Mouse (Mus musculus) forebrain, embryonic 11.5 days (tissue): ENCODE measurements around the gene Bco1. TPM values are rescaled to one million over a fixed set of nuclear protein-coding genes. Genes with fewer than 3 reads are reported as not detected.
A peak's percentile ranks its signal among the peaks of the same experiment; 100 is the strongest.

Source experiments
- ATAC-seq: fragments of 200-750 bp; cut with Nextera tagmentation; replicated peaks from 2 replicates; pipeline ENCODE4 v1.8.0; 2017; ENCODE audit warnings: moderate TSS enrichment; ENCODE audit not compliant: low FRiP score
- DNase-seq: peaks from one replicate; pipeline ENCODE4 v3.0.0-alpha.2; 2017; ENCODE audit warnings: low spot score
- H3K27ac ChIP-seq: fragments of 300-500 bp; sonication (generic); 2 replicates; pipeline ENCODE4 v1.5.1; 2014; ENCODE audit warnings: low read depth, low read length
- H3K27me3 ChIP-seq: fragments of 300-500 bp; sonication (generic); 2 replicates; pipeline ENCODE4 v1.6.1; 2014; ENCODE audit warnings: mild to moderate bottlenecking, low read length, mixed read lengths; ENCODE audit not compliant: control insufficient read depth, insufficient read depth
- H3K36me3 ChIP-seq: fragments of 300-500 bp; sonication (generic); 2 replicates; pipeline ENCODE4 v1.6.1; 2014; ENCODE audit warnings: mild to moderate bottlenecking, low read length, moderate library complexity, mixed read lengths; ENCODE audit not compliant: control insufficient read depth, insufficient read depth
- H3K4me1 ChIP-seq: fragments of 300-500 bp; sonication (generic); replicated peaks from 2 replicates; pipeline ENCODE4 v1.6.1; 2014; ENCODE audit warnings: low read length, mixed read lengths; ENCODE audit not compliant: control insufficient read depth, insufficient read depth
- H3K4me2 ChIP-seq: fragments of 300-500 bp; sonication (generic); 2 replicates; pipeline ENCODE4 v1.6.1; 2014; ENCODE audit warnings: low read depth, mild to moderate bottlenecking, low read length, moderate library complexity, mixed read lengths; ENCODE audit not compliant: severe bottlenecking
- H3K4me3 ChIP-seq: fragments of 300-500 bp; sonication (generic); 2 replicates; pipeline ENCODE4 v1.5.1; 2014; ENCODE audit warnings: low read depth, low read length
- H3K9ac ChIP-seq: fragments of 300-500 bp; sonication (generic); 2 replicates; pipeline ENCODE4 v1.6.1; 2014; ENCODE audit warnings: low read length
- H3K9me3 ChIP-seq: fragments of 300-500 bp; sonication (generic); 2 replicates; pipeline ENCODE4 v1.6.1; 2016; ENCODE audit warnings: low read length, mixed read lengths; ENCODE audit not compliant: control insufficient read depth
- WGBS: fragments of 180-500 bp; shearing (Covaris S2); extraction: QIAGEN DNeasy Blood & Tissue Kit; methylation state at CpG from one replicate; pipeline ENCODE4 v1.1.7; 2014; 5-methylcytosine and 5-hydroxymethylcytosine counted together
- polyA plus RNA-seq: library from polyadenylated mRNA; unstranded; fragments of >200 nt; fragmentation: Nextera tagmentation; extraction: Ambion mirVana; gene quantifications from 2 replicates; pipeline ENCODE4 v1.2.1, GENCODE M21; 2014

The Bco1 gene
- polyA plus RNA-seq, 1 experiment from 2014 or later, result not detected

DNA sequence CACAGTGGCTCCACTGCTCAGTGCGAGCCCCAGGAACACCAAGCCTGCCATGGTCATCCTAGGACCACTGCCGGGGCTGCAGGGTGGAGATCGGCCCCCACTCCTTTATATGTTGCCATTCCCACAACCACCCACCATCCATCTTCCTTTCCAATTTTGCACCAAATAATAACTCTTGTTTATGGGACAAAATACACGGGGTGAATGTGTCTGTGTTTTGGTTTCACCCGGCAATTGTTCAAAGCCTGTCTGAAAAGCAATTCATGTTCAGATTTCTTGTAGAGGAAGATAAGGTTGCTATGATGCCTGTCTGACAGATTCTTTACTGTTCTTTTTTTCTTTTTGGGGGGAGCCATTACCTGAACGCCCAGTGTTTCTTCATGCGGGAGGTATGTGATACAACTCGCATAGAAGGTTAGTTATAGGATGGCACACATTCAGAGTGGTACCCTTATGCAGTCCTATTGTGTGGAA, 13.2 kb upstream of the Bco1 start, which contains the start of gene Pkd1l2:
TSS of gene Pkd1l2 (minus strand) at position 51 of the 474 bp plus-strand sequence.
- Histone ChIP-seq H3K4me3 (no peak within 1 kb of the TSS), H3K27me3 (no peaks in the 10 kb centered on the region), H3K9me3 (no peaks in the 10 kb centered on the region), H3K4me1 (no peaks in the 10 kb centered on the region), H3K4me2 (no peak within 1 kb of the TSS), H3K9ac (no peak within 1 kb of the TSS), H3K27ac (no peak within 1 kb of the TSS), H3K36me3 (no peaks in the 10 kb centered on the region)
- 84% methylated on average over 8 of the region's 8 CpGs for whole genome bisulfite sequencing
- DNase-seq (no peak), ATAC-seq (no peak)

DNA sequence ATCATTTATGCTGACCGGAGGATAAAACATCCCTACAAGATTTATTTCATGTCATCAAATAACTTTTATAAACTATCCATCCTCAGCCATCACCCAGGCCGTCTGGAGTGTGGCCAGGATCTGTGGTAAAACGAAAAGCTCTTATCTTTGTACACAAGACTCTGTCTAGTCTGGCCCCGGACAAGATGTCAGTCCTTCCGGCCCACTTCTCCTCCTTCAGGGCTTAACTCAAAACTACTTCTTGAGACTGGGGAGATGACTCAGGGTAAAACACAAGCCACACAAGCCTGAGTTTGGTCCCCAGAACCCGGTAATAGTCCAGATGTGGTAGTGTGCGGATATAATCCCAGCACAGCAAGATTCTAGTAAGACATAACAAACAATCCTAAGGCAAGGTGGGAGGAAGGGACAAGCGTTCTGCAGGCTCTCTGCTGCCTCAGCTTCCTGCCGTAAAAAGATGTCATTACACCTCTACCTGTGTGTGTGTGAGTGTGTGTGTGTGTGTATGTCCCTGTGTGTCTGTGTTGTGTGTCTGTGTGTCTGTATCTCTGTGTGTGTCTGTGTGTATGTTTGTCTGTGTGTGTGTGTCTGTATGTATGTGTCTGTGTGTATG, 12.6 kb upstream of the Bco1 start:
- H3K9ac ChIP-seq, result no peak overlapping the region
- no peak overlapping the region for H3K4me2 ChIP-seq
- DNase-seq, result no peak
- no peak overlapping the region for H3K27ac ChIP-seq
- ATAC-seq, result no peak
- H3K4me1 ChIP-seq, result no peaks in the 10 kb centered on the region
- no peaks in the 10 kb centered on the region for H3K36me3 ChIP-seq
- 83% methylated on average over 9 of the region's 9 CpGs for WGBS
- H3K27me3 ChIP-seq, result no peaks in the 10 kb centered on the region
- H3K4me3 ChIP-seq, result no peak overlapping the region
- H3K9me3 ChIP-seq, result no peaks in the 10 kb centered on the region

DNA sequence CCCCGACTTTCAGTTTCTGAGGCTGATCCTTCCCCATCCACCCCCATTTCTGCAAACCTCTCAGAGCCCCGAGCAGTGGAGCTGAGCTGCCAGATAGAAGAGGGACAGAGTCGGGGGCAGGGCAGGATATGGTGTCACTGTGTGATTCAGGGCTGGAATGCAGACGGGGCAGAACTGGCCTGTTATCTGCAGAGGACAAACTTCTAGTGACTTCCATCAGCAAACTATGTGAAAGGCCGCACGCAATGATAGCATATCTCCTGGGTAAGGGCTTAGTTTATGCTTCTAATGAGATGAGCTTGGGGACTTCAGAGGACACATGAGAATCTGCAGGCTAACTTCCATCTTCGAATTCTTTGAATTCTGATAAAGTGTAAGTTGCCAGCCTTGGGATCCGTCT, 10.1 kb upstream of the Bco1 start:
- no peak for DNase-seq
- Histone ChIP-seq H3K9ac (no peak overlapping the region), H3K4me2 (no peak overlapping the region), H3K4me1 (no peaks in the 10 kb centered on the region), H3K27me3 (no peaks in the 10 kb centered on the region), H3K9me3 (no peaks in the 10 kb centered on the region), H3K4me3 (no peak overlapping the region), H3K27ac (no peak overlapping the region), H3K36me3 (no peaks in the 10 kb centered on the region)
- 67% methylated on average over 8 of the region's 8 CpGs for WGBS
- no peak for ATAC-seq

DNA sequence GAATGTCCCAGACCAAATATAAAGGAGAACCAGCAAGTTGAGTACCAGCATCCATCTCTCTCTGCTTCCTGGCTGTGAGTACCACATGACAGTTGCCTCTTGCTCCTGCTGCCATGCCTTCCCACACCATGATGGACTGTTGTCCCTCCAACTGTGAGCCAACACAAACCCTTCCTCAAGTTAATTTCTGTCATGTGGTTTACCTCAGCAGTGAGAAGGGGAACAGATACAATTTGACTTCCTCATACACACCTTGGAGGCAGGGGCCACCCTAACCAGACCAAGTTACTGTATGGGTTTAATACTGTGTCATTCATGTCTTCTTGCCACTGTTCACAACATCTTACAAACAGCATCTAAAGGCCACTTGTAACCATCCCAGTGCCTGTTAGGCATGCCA, 8.6 kb upstream of the Bco1 start:
- Histone ChIP-seq H3K9ac (no peak overlapping the region), H3K27ac (no peak overlapping the region), H3K9me3 (no peaks in the 10 kb centered on the region), H3K4me3 (no peak overlapping the region), H3K4me2 (no peak overlapping the region), H3K27me3 (no peaks in the 10 kb centered on the region), H3K36me3 (no peaks in the 10 kb centered on the region), H3K4me1 (no peaks in the 10 kb centered on the region)
- DNase-seq (no peak), ATAC-seq (no peak)

DNA sequence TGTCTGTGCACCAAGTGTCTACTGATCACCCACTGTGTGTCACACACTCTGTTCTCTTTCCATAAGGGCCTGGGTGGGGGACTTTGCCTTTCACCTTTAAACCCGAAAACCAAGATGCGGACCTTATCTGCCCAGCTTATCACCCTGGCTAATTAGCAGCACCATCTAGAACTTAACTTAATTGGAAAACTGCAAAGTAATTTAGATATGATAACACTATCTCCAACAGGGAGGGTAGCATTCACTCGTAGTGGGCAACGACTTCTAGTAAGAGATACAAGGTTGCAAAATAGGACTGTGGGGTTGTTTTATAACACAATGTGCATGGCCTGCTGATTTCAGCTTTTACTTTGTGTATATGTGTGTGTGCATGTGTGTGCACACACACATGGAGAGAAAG, 5.9 kb upstream of the Bco1 start:
- no peaks in the 10 kb centered on the region for H3K4me1 ChIP-seq
- H3K27ac ChIP-seq, result no peak overlapping the region
- ATAC-seq (no peak), DNase-seq (no peak)
- WGBS, result 95% methylated on average over 4 of the region's 4 CpGs
- no peaks in the 10 kb centered on the region for H3K9me3 ChIP-seq
- no peaks in the 10 kb centered on the region for H3K27me3 ChIP-seq
- H3K4me2 ChIP-seq, result no peak overlapping the region
- H3K9ac ChIP-seq, result no peak overlapping the region
- no peaks in the 10 kb centered on the region for H3K36me3 ChIP-seq
- no peak overlapping the region for H3K4me3 ChIP-seq

DNA sequence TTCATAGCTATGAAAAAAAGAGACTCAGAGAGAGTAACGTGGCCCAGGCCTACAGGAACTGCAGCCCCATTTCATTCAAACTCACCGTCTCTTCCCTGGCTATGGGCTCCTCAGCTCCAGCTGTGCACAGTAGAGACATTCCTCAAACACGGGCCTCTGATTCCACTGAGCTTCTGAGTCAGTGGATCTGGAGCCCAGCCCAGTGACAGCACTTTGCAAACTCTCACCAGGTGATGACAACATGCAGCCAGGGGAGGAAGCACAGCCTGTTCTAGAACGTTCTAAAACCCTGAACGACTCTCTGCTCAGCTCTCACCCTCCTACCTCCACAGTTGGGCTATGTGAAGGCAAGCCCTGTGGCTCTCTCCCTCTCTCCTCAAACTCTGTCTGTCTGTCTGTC, 1.6 kb upstream of the Bco1 start:
- no peak overlapping the region for H3K27ac ChIP-seq
- no peak overlapping the region for H3K9ac ChIP-seq
- no peak overlapping the region for H3K4me2 ChIP-seq
- no peak for ATAC-seq
- H3K36me3 ChIP-seq, result no peaks in the 10 kb centered on the region
- 75% methylated on average over 5 of the region's 5 CpGs for WGBS
- H3K27me3 ChIP-seq, result no peaks in the 10 kb centered on the region
- H3K4me1 ChIP-seq, result no peaks in the 10 kb centered on the region
- no peak overlapping the region for H3K4me3 ChIP-seq
- no peaks in the 10 kb centered on the region for H3K9me3 ChIP-seq
- no peak for DNase-seq

DNA sequence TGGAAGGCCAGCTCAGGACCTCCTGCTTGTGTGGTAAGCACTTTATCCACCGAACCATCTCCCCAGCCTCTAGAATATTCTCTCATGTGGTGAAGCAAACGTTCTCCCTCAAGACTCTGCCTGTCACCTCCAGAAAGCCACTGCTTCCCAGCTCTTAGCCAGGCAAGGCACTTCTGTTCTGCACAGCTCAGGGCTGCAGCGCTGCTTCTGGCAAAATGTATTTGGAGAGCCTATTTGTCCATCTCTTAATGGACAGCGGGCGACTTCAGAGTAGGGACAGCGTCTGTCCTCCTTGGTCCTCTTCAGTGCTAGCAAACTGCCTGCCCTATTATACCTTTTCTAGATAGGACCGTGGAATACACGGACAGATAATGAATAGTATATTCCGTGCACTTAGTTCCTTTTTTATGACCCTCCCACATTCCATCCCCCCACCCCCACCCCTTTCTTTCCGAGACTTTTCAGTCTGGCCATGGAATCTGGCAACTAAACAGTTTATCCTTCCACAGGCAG, 1.5 kb downstream of the Bco1 start:
- 81% methylated on average over 10 of the region's 10 CpGs for WGBS
- no peak overlapping the region for H3K27ac ChIP-seq
- ATAC-seq, result no peak
- H3K4me2 ChIP-seq, result no peak overlapping the region
- no peaks in the 10 kb centered on the region for H3K4me1 ChIP-seq
- H3K27me3 ChIP-seq, result no peaks in the 10 kb centered on the region
- H3K9me3 ChIP-seq, result no peaks in the 10 kb centered on the region
- no peak overlapping the region for H3K9ac ChIP-seq
- H3K4me3 ChIP-seq, result no peak overlapping the region
- H3K36me3 ChIP-seq, result no peaks in the 10 kb centered on the region
- DNase-seq, result no peak

DNA sequence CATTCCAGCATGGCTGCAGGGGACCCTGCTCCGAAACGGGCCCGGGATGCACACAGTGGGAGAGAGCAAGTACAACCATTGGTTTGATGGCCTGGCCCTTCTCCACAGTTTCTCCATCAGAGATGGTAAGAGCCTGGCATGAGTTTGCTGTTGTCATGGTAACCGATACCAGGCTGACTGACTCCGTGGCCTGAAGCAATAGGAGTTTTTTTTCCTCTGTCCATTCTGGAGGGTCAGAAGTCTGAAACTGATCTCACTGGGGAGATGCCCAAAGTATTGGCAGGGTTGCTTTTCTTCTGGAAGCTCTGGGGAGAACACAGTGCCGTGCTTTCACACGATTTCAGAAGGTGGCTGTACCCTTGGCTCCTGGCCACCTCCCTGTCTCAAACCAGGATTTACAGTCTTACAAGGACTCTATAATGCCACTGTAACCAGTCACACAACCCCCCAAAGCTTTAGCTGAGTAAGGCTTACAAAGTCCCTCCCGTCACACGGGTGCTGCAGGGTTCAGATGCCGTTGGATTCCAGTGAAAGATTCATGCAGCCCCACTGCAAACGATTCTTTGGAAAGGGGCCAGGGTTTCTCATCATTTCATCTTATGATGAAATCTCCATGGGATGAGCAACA, 2.0 kb downstream of the Bco1 start:
- Histone ChIP-seq H3K27ac (no peak overlapping the region), H3K4me1 (no peaks in the 10 kb centered on the region), H3K36me3 (no peaks in the 10 kb centered on the region), H3K9ac (no peak overlapping the region), H3K27me3 (no peaks in the 10 kb centered on the region), H3K4me3 (no peak overlapping the region), H3K4me2 (no peak overlapping the region), H3K9me3 (no peaks in the 10 kb centered on the region)
- no peak for DNase-seq
- WGBS, result 75% methylated on average over 11 of the region's 11 CpGs
- no peak for ATAC-seq

DNA sequence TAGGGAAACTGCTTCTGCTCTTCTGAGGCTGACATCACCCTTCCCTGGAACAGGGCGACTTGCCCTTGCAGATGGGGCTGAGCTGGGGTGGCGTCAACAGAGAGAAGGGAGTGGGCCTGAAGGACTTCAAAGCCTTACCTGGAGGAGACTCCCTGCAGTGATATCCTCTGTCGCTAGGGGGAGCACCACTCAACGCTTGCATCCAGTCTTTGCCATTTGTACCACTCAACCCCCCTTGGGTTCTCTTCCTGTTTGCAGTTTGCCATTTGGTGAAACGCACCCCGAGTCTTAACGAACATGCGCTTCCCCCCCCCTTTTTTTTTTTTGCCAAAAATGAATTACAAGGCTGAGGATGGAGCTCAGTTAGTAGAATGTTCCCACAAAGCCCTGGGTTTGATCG, 11.9 kb downstream of the Bco1 start:
- Histone ChIP-seq H3K9me3 (no peaks in the 10 kb centered on the region), H3K36me3 (no peaks in the 10 kb centered on the region), H3K4me3 (no peak overlapping the region), H3K27ac (no peak overlapping the region), H3K9ac (no peak overlapping the region), H3K27me3 (no peaks in the 10 kb centered on the region), H3K4me2 (no peak overlapping the region), H3K4me1 (no peaks in the 10 kb centered on the region)
- 19% methylated on average over 9 of the region's 9 CpGs for WGBS
- ATAC-seq, result no peak
- DNase-seq, result peak; percentile 80
